Mouse (Mus musculus) gastrocnemius, adult 2 months (tissue): ENCODE data around the gene Aamp. TPM values are rescaled to one million over a fixed set of nuclear protein-coding genes. Genes with fewer than 3 reads are reported as not detected.

Experiments used
- DNase-seq: peaks from one replicate; pipeline ENCODE4 v3.0.0; 2022
- H3K27ac ChIP-seq: fragments of 200-600 bp; 2 replicates; pipeline ENCODE4 v1.8.1; 2022; ENCODE audit warnings: mild to moderate bottlenecking
- H3K4me3 ChIP-seq: fragments of 200-600 bp; 2 replicates; pipeline ENCODE4 v1.8.1; 2022; ENCODE audit warnings: mild to moderate bottlenecking, moderate library complexity
- CTCF ChIP-seq: fragments of 200-600 bp; IDR thresholded peaks from 2 replicates; pipeline ENCODE4 v1.8.1; 2022; ENCODE audit warnings: antibody characterized with exemption, mild to moderate bottlenecking, moderate library complexity
- intact Hi-C: fragments of 180-260 bp; cut with DNase I; formaldehyde crosslinking; loops from one replicate; pipeline ENCODE4 v1.15.1; 2025
- total RNA-seq, 2 experiments: library from RNA; stranded (reverse); gene quantifications; 2 replicates each; pipeline ENCODE4 v1.2.3; 2021

Gene Aamp
- total RNA-seq, 2 experiments from 2014 or later, result 69.4 to 76.1 TPM

DNA sequence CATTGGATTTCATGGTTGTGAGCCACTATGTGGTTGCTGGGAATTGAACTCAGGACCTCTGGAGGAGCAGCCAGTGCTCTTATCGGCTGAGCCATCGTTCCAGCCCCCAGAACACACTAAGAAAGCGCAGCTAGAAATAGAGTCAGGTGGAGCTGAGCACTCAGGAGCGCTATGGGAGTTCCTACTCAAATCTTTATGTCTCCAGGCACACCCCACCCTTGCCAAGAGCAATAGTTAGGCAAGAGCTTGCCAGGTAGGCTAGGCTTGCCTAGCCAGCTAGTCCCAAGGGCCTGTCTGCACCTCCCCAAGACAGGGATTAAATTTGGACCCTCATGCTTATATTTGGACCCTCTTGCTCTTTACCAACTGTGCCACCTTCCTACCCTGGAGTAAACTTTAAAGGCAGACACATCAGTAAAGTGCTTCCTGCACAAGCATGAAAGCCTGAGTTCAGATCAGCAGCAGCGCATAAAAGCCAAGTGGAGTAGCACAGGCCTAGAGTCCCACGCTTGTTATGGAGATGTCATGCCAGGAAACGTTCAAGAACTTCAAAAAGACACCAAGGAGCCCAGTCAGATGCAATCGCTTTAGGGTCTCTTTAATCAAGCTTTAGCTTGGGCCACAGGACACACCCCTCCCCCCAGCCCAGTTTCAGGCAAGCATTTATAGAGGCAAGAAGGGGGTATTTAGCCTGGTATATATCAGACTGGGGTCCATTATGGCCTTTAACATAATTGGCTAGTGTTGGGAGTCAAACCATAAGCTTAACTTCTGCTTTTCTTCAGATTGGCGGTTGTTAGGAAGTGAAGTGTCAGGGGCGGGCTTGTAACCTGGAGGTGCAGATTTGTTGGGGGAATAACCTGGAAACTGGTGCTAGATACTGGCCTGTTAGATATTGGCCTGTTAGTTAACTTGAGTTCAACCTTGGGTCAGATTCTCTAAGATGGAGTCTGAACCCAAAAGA is 23.7 kb upstream of the Aamp start:
- DNase-seq, result no peak
- H3K4me3 ChIP-seq, result no peak overlapping the region
- intact Hi-C loops, result no loop called here
- TF ChIP-seq CTCF, result no peak
- no peak overlapping the region for H3K27ac ChIP-seq

DNA sequence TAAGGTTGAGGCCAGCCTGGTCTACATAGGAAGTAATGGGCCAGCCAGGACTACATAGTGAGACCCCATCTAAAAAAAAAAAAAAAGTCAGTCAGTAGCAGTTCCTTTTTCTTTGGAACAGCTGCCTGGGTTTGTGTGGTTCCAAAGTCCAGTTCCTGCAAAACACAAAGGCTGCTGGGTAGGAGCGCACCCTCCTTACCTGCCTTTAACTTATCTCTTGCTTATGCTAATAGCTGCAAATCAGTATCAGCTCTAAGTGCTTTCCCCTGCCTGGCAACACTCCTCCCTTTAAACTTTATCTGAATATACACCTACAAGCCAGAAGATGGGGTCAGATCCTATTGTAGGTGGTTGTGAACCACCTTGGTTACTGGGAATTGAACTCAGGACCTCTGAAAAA is 22.6 kb upstream of the Aamp start:
- intact Hi-C loops, result no loop called here
- DNase-seq, result no peak
- no peak overlapping the region for H3K4me3 ChIP-seq

DNA sequence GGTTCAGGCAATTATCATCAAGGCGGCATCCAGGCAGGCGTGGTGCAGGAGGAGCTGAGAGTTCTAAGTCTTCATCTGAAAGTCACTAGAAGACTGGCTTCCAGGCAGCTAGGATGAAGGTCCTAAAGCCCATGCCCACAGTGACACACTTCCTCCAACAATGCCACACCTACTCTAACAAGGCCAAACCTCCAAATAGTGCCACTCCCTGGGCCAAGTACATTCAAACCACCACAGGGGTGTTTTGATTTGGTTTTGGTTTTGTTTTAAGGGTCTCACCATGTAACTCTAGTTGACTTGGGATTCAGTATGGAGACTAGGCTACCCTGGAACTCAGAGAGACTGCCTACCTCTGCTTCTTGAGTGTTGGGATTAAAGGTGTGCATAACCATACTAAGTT is 21.0 kb upstream of the Aamp start, which contains the start of gene Tmbim1:
Tmbim1 (minus strand) TSS at position 101 of the 400 bp plus-strand sequence.
- no peak for DNase-seq
- intact Hi-C loops, result no loop called here
- Histone ChIP-seq H3K27ac (peak within 1 kb of the TSS; percentile 97), H3K4me3 (peak within 1 kb of the TSS; percentile 97)
- TF ChIP-seq CTCF, result no peak

More for the DNA sequence above, 22.6 kb upstream of the Aamp start:
- no peak overlapping the region for H3K27ac ChIP-seq
- no peak for TF ChIP-seq CTCF

DNA sequence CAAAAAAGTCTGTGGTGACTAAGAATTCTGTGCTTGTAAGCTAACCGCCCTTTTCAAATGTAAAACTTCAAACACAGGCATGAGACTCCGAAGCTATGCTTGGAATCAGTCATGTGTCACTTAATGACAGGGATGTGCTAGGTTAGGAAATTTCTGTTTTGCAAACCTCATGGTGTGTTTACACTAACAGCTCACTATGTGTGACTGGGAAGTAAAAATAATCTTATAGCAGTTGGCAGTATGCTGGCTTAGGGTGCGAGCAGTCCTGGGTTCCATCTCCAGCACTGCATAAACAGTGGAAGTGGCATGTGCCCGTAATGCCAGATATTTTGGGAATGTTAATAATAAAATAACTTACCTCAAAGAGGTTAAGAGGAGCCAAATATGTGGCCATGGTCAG is 20.4 kb upstream of the Aamp start:
- TF ChIP-seq CTCF, result no peak
- no peak overlapping the region for H3K4me3 ChIP-seq
- intact Hi-C loops, result no loop called here
- peak overlapping the region; percentile 97; the same call in 1 of the 2 replicates for H3K27ac ChIP-seq
- DNase-seq, result no peak

DNA sequence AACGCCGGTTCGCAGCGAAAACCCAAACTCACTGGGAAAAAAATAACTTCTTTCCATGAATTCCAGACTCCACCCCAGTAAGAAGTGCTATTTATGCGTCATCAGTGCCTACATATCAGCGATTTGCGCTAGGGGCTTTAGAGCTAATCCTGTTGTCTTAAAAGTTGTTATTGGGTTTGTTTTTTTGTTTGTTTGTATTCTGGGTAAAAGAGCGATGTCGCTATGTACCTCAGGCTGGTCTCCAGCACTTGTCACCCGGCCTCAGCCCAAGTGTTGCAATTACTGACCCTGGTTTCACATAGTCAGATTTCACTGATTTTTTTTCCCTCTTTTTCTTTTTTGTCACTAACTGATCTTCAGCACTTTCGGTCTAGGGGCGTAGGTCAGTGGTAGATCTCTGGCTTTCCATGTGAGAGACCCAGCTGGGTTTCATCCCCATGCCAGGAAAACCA is 19.8 kb upstream of the Aamp start:
- intact Hi-C loops, result no loop called here
- Histone ChIP-seq H3K4me3 (peak overlapping the region; percentile 97), H3K27ac (peak overlapping the region; percentile 97)
- TF ChIP-seq CTCF, result no peak
- peak; percentile 58 for DNase-seq

DNA sequence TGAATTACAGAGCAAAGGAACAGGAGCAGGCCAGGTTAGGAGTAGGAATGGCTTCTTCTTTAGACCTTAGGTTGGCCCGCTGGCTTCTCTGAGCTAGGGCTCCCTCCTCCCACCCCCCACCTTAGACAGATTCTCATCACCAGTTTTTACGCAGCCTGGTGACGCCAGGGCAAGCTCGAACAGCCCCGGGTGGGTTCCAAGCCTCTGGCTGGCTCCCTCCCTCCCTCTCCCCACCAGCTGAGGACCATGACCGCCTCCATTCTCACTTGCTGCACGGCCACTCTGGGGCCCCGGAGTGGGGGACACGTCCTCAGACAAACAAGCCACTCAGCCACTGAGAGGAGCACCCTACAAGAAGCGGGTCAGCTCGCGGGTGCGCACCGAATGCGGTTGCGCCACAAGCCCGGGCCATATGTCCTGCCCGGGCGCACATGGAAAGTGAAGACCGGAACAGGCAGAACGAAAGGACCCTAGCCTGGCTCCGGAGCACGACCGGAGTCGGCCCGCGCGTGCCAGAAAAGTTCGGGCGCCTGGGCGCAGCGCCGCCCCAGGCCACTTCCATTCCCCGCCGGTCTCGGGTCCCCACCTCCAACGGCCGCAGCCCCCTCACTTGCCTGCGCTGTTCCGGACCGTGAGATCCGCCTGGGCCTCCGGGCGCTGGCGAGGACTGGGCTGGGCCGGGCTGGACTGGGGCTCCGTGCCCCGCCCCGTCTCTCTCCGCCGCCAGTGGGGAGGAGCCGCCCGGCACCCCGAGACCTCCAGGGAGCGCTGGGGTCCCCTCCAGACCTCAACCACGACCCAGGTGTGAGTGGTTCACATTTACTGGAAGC is 19.2 kb upstream of the Aamp start:
- intact Hi-C loops, result no loop called here
- peak; percentile 22; the same call in 1 of the 2 replicates for TF ChIP-seq CTCF
- peak; percentile 93 for DNase-seq
- Histone ChIP-seq H3K4me3 (peak overlapping the region; percentile 97), H3K27ac (peak overlapping the region; percentile 97)

DNA sequence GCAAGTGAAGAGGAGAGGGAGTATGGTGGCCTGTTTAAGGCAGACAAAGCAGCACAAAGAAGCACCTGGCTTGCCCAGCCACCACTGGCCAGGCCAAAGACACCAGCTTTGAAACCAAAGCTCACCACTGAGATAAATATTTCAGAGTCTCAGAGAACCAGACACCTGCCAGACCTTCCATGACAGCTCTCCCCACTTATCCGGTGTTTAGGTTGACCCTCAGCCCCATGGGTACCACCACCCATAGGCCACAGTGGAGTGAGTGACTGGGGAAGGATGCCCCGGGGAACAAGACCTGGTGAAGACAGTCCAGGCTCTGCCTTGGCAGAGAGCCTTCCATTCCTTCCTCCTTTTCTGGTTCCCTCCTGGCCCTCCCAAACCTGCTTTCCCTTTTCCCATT is 18.3 kb upstream of the Aamp start:
- intact Hi-C loops, result no loop called here

DNA sequence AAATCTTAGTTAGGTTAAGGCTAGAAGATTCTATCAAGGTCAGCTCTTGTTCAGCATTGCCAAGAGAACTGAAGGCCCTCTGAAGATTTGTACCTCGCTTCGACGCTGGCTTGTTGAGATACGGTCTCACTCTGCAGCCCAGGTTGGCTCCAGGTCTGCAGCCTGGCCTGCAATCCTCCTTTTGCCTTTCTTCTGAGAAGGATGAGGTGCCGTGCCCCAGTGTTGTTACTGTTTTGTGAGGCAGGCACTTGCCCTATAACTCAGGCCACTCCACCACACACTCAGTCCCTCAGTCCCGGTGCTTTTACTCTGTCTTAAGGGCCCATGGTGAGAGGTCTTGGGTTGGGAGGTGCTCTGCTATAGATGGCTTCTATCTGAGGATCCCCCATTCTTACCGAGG is 17.7 kb upstream of the Aamp start:
- peak overlapping the region; percentile 97 for H3K27ac ChIP-seq
- no peak for TF ChIP-seq CTCF
- peak overlapping the region; percentile 97 for H3K4me3 ChIP-seq
- intact Hi-C loops, result no loop called here
- no peak for DNase-seq

More for the DNA sequence above, 18.3 kb upstream of the Aamp start:
- Histone ChIP-seq H3K27ac (peak overlapping the region; percentile 97), H3K4me3 (peak overlapping the region; percentile 97)
- TF ChIP-seq CTCF, result no peak
- DNase-seq, result no peak

DNA sequence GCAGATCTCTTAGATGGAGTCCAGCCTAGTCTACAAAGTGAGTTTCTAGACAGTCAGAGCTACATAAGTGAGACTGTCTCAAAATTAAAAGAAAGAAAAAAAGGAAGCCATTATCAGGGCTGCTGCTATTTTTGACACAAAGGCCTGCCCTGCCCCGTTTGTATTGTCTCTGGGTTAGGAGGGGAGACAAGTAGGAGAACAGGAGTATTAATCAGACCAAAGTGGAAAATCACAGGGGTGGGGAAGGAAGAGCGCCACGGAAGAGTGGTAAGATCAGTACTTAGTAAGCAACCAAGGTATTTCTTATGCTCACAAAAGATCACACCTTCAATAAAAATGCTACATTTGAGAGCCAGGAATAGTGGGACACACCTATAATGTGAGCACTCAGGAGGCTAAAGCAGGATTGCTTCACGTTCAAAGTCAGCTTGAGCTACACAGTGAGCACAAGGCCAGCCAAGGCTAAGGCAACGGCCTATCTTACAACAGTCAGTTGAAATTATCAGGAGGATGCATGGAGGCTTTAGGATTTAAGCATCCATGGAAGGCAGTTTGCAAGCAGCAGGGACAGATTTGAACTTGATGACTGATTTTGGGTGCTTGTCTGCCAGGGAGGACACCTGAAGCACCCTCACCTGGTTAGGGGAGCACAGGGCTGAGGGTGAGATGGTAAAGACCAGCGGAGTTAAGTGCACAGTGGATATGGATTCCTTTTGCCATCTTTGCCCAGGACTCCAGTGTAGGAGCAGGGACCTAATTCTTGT is 16.0 kb upstream of the Aamp start:
- intact Hi-C loops, result no loop called here
- H3K4me3 ChIP-seq, result peak overlapping the region; percentile 97
- DNase-seq, result no peak
- peak overlapping the region; percentile 97 for H3K27ac ChIP-seq
- no peak for TF ChIP-seq CTCF

DNA sequence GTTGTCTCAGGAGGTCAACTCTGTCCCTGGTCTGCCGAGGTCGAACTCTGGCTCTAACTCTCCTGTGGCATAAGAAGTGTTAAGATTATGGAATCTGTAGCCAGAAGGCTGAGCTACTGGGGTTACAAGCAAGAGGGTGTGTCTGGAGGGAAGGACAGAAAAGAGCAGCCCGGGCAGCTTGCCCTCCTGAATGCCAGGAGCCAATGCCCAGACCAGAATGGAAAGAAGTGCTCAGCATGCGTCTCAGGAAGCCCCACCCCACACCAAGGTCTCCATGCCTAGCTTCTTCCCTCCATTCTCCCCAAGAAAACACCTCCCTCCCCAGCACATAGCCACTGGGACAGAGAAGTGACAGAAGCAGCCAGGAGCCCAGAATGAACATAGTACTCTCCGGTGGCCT is 14.5 kb upstream of the Aamp start:
- DNase-seq, result peak; percentile 88
- peak overlapping the region; percentile 69 for H3K4me3 ChIP-seq
- TF ChIP-seq CTCF, result no peak
- intact Hi-C loops, result no loop called here
- peak overlapping the region; percentile 97 for H3K27ac ChIP-seq

DNA sequence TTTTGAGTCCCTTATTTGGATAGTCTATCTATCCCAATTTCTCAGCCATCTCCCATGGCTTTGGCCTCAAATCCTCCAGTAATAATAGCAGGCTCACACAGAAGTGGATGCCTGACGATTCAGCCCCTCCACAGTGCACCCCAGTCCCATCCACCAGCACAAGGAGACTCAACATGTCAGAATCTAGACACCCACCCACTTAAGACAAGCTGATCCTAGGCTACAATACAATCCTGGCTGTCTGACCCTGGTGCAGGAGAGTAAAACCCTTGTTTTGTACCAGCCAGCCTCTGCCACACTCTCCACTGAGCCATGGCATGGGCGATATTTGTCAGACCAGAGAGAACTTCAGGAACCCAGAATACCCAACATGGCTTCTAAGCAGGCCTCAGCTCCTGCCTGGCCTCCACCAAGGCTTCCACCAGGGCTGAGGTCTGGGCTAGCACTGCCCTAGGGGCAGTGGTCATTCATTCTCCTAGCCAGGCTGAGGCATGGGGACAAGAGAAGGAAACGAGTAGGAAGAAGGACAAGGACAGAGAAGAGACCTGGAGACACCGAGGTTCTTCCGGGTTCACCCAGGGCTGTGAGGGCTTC is 13.7 kb upstream of the Aamp start:
- intact Hi-C loops, result no loop called here
- peak overlapping the region; percentile 97 for H3K27ac ChIP-seq
- H3K4me3 ChIP-seq, result peak overlapping the region; percentile 69
- no peak for DNase-seq
- no peak for TF ChIP-seq CTCF

DNA sequence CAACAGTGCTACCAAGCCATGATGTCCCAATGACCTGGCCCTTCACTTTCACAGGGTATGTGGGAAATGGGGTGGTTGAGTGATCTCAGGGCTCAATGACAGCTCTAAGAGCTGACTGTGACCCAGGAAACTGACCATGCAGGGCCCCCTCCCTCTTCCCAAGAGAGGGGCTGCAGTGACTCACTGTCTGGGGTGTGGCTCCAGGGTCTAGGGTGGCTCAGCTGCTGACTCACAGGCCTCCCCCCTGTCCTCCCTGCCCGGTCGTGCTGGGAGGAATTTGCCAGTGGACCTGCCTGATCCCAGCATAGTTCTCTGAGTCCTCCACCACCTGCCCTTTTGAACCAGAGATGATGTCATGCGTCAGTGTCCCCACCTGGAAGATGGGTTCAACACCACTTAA is 12.7 kb upstream of the Aamp start:
- TF ChIP-seq CTCF, result no peak
- intact Hi-C loops, result no loop called here
- peak; percentile 77 for DNase-seq
- peak overlapping the region; percentile 69 for H3K4me3 ChIP-seq
- peak overlapping the region; percentile 97 for H3K27ac ChIP-seq
